Mouse (Mus musculus) stomach, embryonic 14.5 days (tissue): ENCODE data around the gene Ddx43. TPM values are rescaled to one million over a fixed set of nuclear protein-coding genes. Genes with fewer than 3 reads are reported as not detected.
"Not testable (repeated sequence)": the region's sequence is repeated elsewhere in the genome, so short reads cannot be mapped to it uniquely, and the experiment has no call there.

Experiments
- ATAC-seq: fragments of 200-750 bp; cut with Nextera tagmentation; 2 replicates; pipeline ENCODE4 v1.8.0; 2017; ENCODE audit warnings: low read depth, moderate TSS enrichment; ENCODE audit not compliant: insufficient number of reproducible peaks, insufficient read depth, low FRiP score
- H3K27ac ChIP-seq: fragments of 300-500 bp; sonication (generic); 2 replicates; pipeline ENCODE4 v1.5.1; 2014; ENCODE audit warnings: mild to moderate bottlenecking, low read length, moderate library complexity, mixed read lengths
- H3K27me3 ChIP-seq: fragments of 300-500 bp; sonication (generic); 2 replicates; pipeline ENCODE4 v1.6.1; 2014; ENCODE audit warnings: low read length, control low read depth, mixed read lengths; ENCODE audit not compliant: control insufficient read depth, insufficient read depth
- H3K36me3 ChIP-seq: fragments of 300-500 bp; sonication (generic); 2 replicates; pipeline ENCODE4 v1.6.1; 2014; ENCODE audit warnings: mild to moderate bottlenecking, control low read depth, low read length, moderate library complexity, mixed read lengths; ENCODE audit not compliant: control insufficient read depth, insufficient read depth
- H3K4me1 ChIP-seq: fragments of 300-500 bp; sonication (generic); 2 replicates; pipeline ENCODE4 v1.6.1; 2014; ENCODE audit warnings: low read length, control low read depth, mixed read lengths; ENCODE audit not compliant: control insufficient read depth, insufficient read depth
- H3K4me2 ChIP-seq: fragments of 300-500 bp; sonication (generic); replicated peaks from 2 replicates; pipeline ENCODE4 v1.6.1; 2014; ENCODE audit warnings: low read depth, low read length, control low read depth
- H3K4me3 ChIP-seq: fragments of 300-500 bp; sonication (generic); 2 replicates; pipeline ENCODE4 v1.5.1; 2014; ENCODE audit warnings: low read depth, low read length, control low read depth
- H3K9ac ChIP-seq: fragments of 300-500 bp; sonication (generic); replicated peaks from 2 replicates; pipeline ENCODE4 v1.6.1; 2014; ENCODE audit warnings: low read depth, mild to moderate bottlenecking, control low read depth, low read length, moderate library complexity, mixed read lengths
- H3K9me3 ChIP-seq: fragments of 300-500 bp; sonication (generic); 2 replicates; pipeline ENCODE4 v1.6.1; 2016; ENCODE audit warnings: low read depth, low read length, control low read depth; ENCODE audit not compliant: control insufficient read depth
- WGBS: fragments of 180-500 bp; shearing (Covaris S2); extraction: QIAGEN DNeasy Blood & Tissue Kit; methylation state at CpG from one replicate; pipeline ENCODE4 v1.1.7; 2014; 5-methylcytosine and 5-hydroxymethylcytosine counted together
- polyA plus RNA-seq: library from polyadenylated mRNA; unstranded; fragments of >200 nt; fragmentation: Nextera tagmentation; extraction: Ambion mirVana; gene quantifications from 2 replicates; pipeline ENCODE4 v1.2.1, GENCODE M21; 2014

The Ddx43 gene
- polyA plus RNA-seq, result 0.29 and 0.51 TPM in 2 replicates

DNA sequence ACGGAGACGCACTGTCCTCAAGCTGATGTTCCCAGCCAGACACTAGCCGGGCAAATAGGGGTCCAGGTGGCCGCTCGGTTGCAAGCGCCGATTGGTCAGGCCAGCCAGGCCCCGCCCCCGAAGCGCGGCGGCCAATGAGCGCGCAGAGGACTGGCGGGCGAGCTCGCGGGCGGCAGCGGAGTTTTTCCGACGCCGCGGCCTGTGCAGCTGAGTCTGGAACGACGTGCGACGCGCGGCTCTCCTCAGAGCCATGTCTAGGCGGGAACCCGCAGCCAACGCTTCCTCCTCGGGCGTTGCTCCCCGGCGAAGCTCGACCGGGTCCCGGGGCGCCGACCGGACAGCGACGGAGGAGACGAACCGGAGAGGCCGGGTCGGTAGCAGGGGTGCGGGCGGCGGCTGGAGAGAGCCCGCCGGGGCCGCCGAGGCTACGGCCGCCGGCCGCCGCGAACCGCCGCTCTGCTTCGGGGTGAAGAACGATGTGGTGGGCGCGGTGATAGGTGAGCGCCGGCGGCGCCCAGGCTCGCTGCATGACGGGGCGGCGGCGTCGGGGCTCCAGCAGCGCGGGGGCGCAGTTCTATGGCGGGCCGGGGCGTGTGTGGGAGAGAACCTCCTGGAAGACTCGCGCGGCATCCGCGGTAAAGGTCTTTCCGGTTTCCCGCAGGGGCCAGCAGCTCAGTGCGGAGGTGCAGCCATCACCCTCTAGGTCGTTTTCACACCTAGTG is at the start of gene Ddx43:
Gene Ddx43, plus strand, starts transcription at position 148 of the 722 bp plus-strand sequence.
- Histone ChIP-seq H3K9me3 (no peaks in the 10 kb centered on the region), H3K9ac (no peak within 1 kb of the TSS; the same call in 1 of the 2 replicates), H3K4me2 (peak within 1 kb of the TSS; percentile 64), H3K4me3 (peak within 1 kb of the TSS; percentile 34), H3K36me3 (no peaks in the 10 kb centered on the region), H3K27me3 (peaks cover 20% of the 10 kb centered on the region), H3K27ac (no peak within 1 kb of the TSS), H3K4me1 (no peaks in the 10 kb centered on the region)
- peak; percentile 87 for ATAC-seq
- WGBS, result 3% methylated on average over 85 of the region's 93 CpGs

DNA sequence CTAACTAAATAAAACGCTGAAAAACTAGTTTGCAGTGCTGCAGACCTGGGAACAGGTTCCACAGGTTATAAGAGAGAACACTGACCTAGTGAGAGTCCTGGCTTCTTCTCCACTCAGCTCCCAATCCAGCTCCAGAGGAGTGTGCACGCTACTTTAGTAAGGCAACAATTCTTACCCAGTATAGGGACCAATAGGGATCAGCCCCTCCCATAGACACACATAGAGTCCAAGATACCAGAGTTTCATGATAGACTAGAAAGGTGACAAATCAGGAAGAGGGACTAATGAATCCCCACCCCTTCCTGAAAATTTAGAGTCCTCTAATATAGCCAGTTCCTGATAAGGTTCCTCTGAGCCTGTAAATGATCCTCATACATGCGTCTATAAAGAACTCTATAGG is 48.6 kb upstream of the Ddx43 start:
- Histone ChIP-seq H3K9ac (no peak overlapping the region), H3K27ac (no peak overlapping the region), H3K27me3 (no peaks in the 10 kb centered on the region), H3K4me3 (no peak overlapping the region), H3K9me3 (no peaks in the 10 kb centered on the region), H3K4me1 (no peaks in the 10 kb centered on the region), H3K4me2 (no peak overlapping the region), H3K36me3 (no peaks in the 10 kb centered on the region)
- peak; percentile 81 for ATAC-seq
- 54% methylated on average over 3 of the region's 3 CpGs for WGBS

DNA sequence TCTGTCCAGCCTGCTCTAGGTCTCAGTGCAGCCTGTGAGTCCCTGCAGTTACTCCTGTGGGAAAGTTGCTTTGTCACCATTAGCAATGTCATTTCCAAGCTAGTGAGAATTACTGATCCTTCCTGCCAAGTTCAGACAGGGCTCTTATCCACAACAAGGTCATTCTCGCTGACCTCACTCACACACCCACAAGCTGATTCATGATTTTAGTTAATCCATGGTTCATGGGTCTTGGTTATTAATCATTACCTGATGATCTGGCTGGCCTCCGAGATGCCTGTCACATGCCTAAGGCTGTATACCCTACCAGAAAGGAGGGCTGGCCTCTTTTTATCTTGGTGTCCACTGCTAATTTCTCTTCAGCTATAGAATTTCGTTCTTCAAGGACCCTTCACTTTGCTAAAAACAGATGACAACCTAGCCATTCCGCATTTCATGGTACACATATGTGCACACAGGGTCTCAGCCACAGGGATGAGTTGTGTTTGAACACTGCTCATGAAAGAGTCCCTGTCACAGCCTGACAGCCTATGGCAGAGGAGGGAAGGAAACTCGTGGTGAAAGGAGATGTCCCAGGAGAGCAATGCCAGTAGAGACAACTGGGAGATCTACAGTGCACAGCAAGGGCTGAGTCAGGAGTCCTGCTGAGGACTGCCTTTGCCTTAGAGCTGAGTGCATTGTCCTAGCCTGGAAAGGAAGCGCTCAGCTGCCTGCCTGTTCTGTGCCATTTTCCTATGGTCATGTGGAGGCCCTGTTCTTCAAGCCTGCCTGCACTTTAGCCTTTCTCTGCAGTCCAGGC is 47.2 kb upstream of the Ddx43 start:
- 55% methylated on average over 6 of the region's 6 CpGs for WGBS
- not testable (repeated sequence) for H3K27ac ChIP-seq, H3K36me3 ChIP-seq, H3K9me3 ChIP-seq, H3K4me3 ChIP-seq, H3K27me3 ChIP-seq, H3K4me1 ChIP-seq, H3K4me2 ChIP-seq, H3K9ac ChIP-seq, ATAC-seq

DNA sequence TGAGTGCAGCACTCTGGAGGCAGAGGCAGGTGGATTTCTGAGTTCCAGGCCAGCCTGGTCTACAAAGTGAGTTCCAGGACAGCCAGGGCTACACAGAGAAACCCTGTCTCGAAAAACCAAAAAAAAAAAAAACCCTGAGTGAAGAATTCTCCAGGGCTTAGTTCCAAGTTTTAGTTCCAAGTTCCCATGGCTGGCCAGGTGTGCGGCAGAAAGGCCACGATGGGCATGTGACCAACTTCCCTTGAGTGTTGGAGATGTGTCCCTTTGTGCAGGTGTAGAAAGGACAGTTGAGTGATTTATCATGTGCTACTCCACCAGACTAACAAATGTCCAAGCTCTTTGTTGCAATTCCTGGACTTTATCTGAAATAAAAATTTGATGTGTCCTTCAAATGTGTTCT is 46.4 kb upstream of the Ddx43 start:
- H3K4me2 ChIP-seq, H3K9me3 ChIP-seq, H3K9ac ChIP-seq, H3K4me3 ChIP-seq, H3K36me3 ChIP-seq, H3K27me3 ChIP-seq, H3K4me1 ChIP-seq, H3K27ac ChIP-seq, ATAC-seq: not testable (repeated sequence)
- 88% methylated on average over 3 of the region's 3 CpGs for WGBS

DNA sequence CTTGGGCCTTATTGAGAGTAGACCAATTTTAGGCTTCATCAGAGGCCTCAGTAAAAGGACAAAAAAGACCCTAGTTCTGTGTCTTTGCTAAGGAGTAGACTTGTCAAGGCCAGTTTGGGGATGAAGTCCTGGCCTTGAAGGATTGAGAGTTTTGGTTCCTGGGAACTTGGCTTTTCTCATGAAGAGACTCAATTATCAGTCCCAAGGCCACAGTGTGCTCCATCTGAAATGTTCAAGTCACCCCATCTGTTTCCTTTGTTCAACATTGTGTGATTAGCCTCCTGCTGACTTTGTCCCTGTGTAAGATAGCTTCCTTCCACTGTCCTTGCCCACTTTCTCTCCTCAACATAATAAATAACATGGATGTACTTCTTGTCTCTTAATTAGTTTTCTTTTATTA is 45.6 kb upstream of the Ddx43 start:
- ATAC-seq, result not testable (repeated sequence)

DNA sequence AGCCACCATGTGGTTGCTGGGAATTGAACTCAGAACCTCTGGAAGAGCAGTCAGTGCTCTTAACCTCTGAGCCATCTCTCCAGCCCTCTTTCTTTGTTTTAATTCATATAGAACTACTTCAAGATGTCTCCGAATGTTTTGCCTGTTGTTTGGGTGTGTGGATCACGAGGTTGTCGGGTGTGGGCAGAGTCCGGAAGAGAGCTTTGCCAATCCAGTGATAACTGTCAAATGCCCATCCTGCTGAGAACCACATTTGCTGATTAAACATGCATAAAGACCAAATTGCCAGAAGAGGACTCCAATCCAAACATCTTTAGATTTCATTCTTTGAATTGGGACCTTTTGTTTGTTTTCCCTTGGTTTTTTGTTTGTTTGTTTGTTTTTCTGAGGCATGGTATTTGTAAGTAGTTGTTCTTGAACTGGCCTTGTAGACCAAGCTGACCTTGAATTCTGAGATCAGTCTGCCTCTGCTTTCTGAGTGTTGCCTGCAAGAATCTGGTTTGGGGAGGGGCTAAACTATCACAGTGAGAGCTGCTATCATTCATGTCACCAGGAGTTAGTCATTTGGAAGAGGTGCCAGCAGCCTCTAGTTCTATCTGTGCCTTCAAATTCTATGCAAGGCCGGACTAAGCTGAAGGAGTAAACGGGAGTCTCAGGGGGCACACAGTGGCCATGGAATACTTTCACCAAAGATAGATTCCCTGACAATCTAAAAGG is 43.9 kb upstream of the Ddx43 start:
- H3K9ac ChIP-seq, result no peak overlapping the region
- no peaks in the 10 kb centered on the region for H3K4me1 ChIP-seq
- no peaks in the 10 kb centered on the region for H3K9me3 ChIP-seq
- no peak overlapping the region for H3K4me2 ChIP-seq
- H3K27ac ChIP-seq, result no peak overlapping the region
- 79% methylated on average over 6 of the region's 6 CpGs for WGBS
- ATAC-seq, result no peak
- no peaks in the 10 kb centered on the region for H3K36me3 ChIP-seq
- H3K4me3 ChIP-seq, result no peak overlapping the region
- no peaks in the 10 kb centered on the region for H3K27me3 ChIP-seq

More for the DNA sequence above, 45.6 kb upstream of the Ddx43 start:
- H3K36me3 ChIP-seq, H3K9me3 ChIP-seq, H3K27ac ChIP-seq, H3K4me2 ChIP-seq, H3K9ac ChIP-seq, H3K27me3 ChIP-seq, H3K4me3 ChIP-seq, H3K4me1 ChIP-seq: not testable (repeated sequence)

DNA sequence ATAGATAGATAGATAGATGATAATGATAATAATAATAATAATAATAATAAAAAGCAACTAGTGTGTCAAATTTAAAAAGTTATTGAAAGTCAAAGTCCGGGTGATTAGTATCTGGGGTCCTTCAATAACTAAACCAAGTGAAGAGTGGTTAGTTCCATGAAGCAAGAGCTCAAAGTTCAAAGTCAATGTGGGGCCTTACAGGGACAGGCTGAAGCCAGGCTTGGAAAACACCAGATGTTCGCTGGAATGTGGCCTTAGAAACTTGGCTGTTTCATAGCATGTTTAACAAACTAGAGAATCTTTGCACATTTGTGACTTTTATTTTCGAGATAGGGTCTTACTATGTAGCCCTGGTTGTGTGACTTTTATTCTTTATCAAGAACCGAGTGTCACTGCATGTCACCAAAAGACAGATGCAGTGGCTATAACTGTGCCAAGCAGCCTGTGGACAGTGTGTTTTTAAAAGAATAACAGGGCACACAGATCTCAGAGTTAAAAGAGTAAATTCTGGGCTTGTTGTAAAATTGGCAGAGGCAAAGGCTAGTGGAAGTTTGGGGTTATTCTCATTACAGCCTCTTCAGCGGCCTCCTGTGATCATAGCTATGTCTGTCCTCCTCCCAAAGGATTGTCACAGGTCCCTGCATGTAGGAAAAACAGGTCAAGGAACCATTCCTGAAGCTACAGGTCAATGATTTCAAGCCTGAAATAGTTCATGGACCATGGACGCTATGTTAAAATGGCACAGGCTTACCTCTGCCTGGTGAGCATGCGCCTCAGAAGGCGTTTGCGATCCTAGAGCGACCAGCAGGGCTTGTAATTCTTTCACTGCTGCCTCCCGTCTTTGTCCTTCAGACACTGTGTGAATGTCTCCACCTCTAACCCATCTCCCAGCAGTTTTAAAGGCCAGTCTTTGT is 40.7 kb upstream of the Ddx43 start:
- no peak overlapping the region for H3K27ac ChIP-seq
- no peaks in the 10 kb centered on the region for H3K9me3 ChIP-seq
- no peak overlapping the region for H3K4me2 ChIP-seq
- ATAC-seq, result no peak
- no peaks in the 10 kb centered on the region for H3K4me1 ChIP-seq
- no peak overlapping the region for H3K4me3 ChIP-seq
- no peak overlapping the region for H3K9ac ChIP-seq
- H3K27me3 ChIP-seq, result no peaks in the 10 kb centered on the region
- 81% methylated on average over 11 of the region's 11 CpGs for WGBS
- no peaks in the 10 kb centered on the region for H3K36me3 ChIP-seq

DNA sequence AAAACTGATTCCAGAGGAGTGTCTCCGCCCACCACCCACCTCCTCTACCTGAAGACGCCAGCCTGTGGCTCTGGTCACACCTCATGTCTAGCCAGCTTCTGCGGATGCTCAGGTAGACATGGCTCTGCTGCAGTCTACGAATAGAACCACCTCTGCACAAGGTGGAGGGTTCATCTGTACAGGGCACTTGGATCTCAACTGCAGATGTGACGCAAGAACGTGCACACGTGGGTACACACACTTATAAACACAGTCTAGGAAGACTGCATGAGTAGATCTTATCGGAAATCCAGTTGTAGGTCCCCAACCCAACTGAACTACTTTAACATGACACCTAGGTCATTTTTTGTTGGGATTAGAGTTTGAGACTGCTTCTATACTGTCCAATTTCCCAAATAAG is 40.0 kb upstream of the Ddx43 start, which contains the start of gene Gsta2:
Gene Gsta2, minus strand, starts transcription at position 178 of the 400 bp plus-strand sequence.
- Histone ChIP-seq H3K4me2 (no peak within 1 kb of the TSS), H3K4me3 (no peak within 1 kb of the TSS), H3K27me3 (no peaks in the 10 kb centered on the region), H3K27ac (no peak within 1 kb of the TSS), H3K36me3 (no peaks in the 10 kb centered on the region), H3K9ac (no peak within 1 kb of the TSS), H3K9me3 (no peaks in the 10 kb centered on the region), H3K4me1 (no peaks in the 10 kb centered on the region)
- no peak for ATAC-seq
- 86% methylated on average over 8 of the region's 8 CpGs for WGBS
